Mouse (Mus musculus): ENCODE data around the gene Pkd1. TPM values are rescaled to one million over a fixed set of nuclear protein-coding genes. Genes with fewer than 3 reads are reported as not detected.

Gene Pkd1
- total and polyA plus RNA-seq, 2 experiments from 2014 or later = 16.0 to 87.9 TPM

DNA sequence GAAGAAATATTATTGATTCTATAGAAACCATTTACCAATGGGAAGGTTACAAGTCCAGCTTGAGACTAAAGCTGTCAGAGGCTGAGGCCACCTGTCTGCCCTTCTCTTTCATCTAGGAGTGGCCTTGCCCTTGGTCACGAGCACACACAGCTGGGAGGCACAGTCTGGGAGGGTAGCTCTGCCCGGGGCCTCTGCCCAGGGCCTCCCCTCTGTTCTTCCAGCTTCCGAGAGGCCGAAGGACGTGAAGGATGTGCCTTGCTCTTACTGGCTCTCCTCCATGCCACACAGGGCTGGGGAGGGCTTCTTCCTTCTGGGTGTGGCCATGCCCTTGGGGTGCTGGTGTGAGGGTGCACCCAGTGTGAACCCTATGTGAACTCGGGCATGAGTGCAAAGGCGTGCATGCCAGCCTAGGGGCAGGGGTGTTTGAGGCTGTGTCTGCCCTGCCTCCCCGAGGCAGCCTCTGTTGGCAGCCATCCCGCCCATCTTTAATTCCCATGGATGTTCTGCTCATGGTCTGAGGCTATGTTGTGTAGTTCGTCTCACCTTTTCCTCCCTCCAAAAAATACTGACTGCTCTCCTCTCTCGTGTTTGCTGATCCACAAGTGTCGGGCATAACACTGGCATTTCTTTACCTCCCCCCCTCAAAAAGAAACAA is 41.7 kb upstream of the Pkd1 start:
- Histone ChIP-seq H3K9ac (replicated peaks; ENCODE audit: low read length) (no peak overlapping the region), H3K27me3 (ENCODE audit: insufficient read depth, low read length) (no peaks in the 10 kb centered on the region), H3K4me2 (ENCODE audit: low read depth, low read length) (no peak overlapping the region), H3K27ac (peak overlapping the region; percentile 12; the same call in 1 of the 2 replicates), H3K36me3 (ENCODE audit: insufficient read depth, low read length) (peaks cover 54% of the 10 kb centered on the region), H3K9me3 (ENCODE audit: low read length) (no peaks in the 10 kb centered on the region), H3K4me1 (ENCODE audit: insufficient read depth, low read length) (0 out of 2 replicates have a peak, but pooled peaks cover 2% of the 10 kb centered on the region), H3K4me3 (ENCODE audit: low read length) (no peak overlapping the region)
- WGBS = 69% methylated on average over 12 of the region's 12 CpGs
- ATAC-seq (no peak), DNase-seq (ENCODE audit: low spot score) (no peak)
- no peak for TF ChIP-seq CTCF (IDR thresholded peaks at IDR 0.05; ENCODE audit: low read depth)

DNA sequence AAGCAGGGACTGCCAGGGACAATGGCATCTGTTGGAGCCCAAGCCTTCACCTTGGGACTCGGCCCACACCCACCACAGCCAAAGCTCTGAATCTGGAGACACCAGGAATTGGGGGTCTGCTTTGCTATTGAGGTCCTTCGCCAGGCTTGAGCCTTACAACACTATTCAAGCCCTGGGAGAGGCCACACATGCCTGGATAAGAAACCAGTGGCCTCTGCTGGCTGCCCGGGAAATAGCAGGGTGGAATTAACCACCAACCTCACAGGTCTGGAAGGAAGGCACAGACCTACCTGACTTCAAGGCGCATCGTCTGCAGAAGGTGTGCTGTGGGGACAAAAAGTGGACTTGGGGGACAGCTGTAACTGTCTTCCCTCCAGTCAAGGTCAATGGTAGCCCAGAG is 36.0 kb upstream of the Pkd1 start:
- H3K4me2 ChIP-seq (ENCODE audit: low read depth, low read length) = no peak overlapping the region
- H3K27ac ChIP-seq = no peak overlapping the region
- no peaks in the 10 kb centered on the region for H3K4me1 ChIP-seq (ENCODE audit: insufficient read depth, low read length)
- peak; percentile 77 for ATAC-seq
- WGBS = 57% methylated on average over 5 of the region's 5 CpGs
- H3K4me3 ChIP-seq (ENCODE audit: low read length) = no peak overlapping the region
- H3K36me3 ChIP-seq (ENCODE audit: insufficient read depth, low read length) = peaks cover 73% of the 10 kb centered on the region
- TF ChIP-seq CTCF (IDR thresholded peaks at IDR 0.05; ENCODE audit: low read depth) = peak; percentile 85
- DNase-seq (ENCODE audit: low spot score) = peak; percentile 78
- no peaks in the 10 kb centered on the region for H3K27me3 ChIP-seq (ENCODE audit: insufficient read depth, low read length)
- no peaks in the 10 kb centered on the region for H3K9me3 ChIP-seq (ENCODE audit: low read length)
- no peak overlapping the region for H3K9ac ChIP-seq (replicated peaks; ENCODE audit: low read length)

GRCm38 (mm10) chr17:24514270-24515257 is 35.1 kb upstream of the Pkd1 start:
- Histone ChIP-seq H3K27ac (0 out of 2 replicates have a peak overlapping the region, but pooled peaks have one; percentile 15), H3K9ac (replicated peaks; ENCODE audit: low read length) (no peak overlapping the region), H3K4me2 (ENCODE audit: low read depth, low read length) (no peak overlapping the region), H3K9me3 (ENCODE audit: low read length) (no peaks in the 10 kb centered on the region), H3K27me3 (ENCODE audit: insufficient read depth, low read length) (no peaks in the 10 kb centered on the region), H3K4me1 (ENCODE audit: insufficient read depth, low read length) (no peaks in the 10 kb centered on the region), H3K36me3 (ENCODE audit: insufficient read depth, low read length) (peaks cover 70% of the 10 kb centered on the region), H3K4me3 (ENCODE audit: low read length) (no peak overlapping the region)
- TF ChIP-seq CTCF (IDR thresholded peaks at IDR 0.05; ENCODE audit: low read depth) = no peak
- ATAC-seq (no peak), DNase-seq (ENCODE audit: low spot score) (no peak)
- WGBS = 88% methylated on average over 24 of the region's 24 CpGs

DNA sequence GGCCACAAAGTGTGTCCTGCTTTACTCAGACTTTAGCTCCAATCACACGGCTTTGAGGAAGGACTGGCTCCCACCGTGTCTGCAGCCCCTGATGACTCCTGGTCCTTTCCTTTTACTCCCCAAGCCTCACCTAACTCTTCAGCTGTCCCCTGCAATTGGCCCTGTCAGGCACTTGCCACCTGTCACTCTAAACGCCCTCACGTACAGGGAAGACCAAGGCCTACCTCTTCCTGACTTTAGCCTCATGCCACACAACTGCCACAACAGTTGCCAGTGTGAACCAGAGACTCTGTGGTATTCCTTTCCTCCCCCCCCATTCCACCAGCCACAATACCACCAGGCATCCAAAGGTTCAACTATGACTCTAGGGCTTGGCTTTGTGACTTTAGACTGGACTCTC is 29.2 kb upstream of the Pkd1 start:
- no peak overlapping the region for H3K27ac ChIP-seq
- DNase-seq (ENCODE audit: low spot score) (no peak), ATAC-seq (no peak)
- no peak overlapping the region for H3K4me2 ChIP-seq (ENCODE audit: low read depth, low read length)
- H3K4me1 ChIP-seq (ENCODE audit: insufficient read depth, low read length) = no peaks in the 10 kb centered on the region
- TF ChIP-seq CTCF (IDR thresholded peaks at IDR 0.05; ENCODE audit: low read depth) = no peak
- no peak overlapping the region for H3K4me3 ChIP-seq (ENCODE audit: low read length)
- 90% methylated on average over 4 of the region's 4 CpGs for WGBS
- H3K27me3 ChIP-seq (ENCODE audit: insufficient read depth, low read length) = no peaks in the 10 kb centered on the region
- H3K9ac ChIP-seq (replicated peaks; ENCODE audit: low read length) = no peak overlapping the region
- peaks cover 36% of the 10 kb centered on the region for H3K36me3 ChIP-seq (ENCODE audit: insufficient read depth, low read length)
- H3K9me3 ChIP-seq (ENCODE audit: low read length) = no peaks in the 10 kb centered on the region

DNA sequence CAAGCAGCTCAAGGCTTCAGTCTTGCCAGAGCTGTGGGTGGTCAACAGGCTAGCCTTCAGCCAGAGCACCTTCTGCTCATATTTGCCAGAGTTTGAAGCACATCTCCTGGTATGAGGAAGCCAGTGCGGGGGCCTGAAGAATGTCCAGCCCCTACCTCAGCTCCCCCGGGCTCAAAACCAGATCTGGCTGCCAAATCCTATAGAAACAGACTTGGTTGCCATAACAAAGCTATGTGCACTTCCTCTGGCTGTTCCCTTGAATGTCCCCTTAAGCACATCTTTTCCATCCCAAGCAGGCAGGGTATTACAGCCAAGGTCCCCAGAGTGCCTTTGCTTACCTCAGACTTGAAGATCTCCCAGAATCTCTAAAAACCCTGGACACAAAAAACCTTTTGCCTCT is 24.9 kb upstream of the Pkd1 start:
- no peak for ATAC-seq

DNA sequence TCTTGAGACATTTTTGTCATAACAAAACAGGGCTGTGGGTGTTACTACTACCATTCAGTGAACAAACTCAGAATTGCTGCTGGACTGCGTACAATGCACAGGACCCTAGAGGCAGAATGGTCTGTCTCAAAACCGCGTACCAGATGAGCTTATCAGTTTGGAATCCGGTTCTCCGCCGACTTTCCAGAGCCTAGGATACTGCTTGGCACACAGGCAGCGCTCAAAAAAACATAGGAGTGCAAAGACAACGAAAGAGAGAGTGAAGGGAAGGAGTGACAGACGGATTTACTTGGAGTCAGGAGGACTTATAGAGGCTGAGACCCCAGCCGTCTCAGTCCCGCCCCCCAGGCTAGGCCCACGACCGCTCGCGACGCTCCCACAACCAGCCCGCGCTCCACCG is 22.3 kb upstream of the Pkd1 start:
- Histone ChIP-seq H3K27me3 (ENCODE audit: insufficient read depth, low read length) (no peaks in the 10 kb centered on the region), H3K9me3 (ENCODE audit: low read length) (no peaks in the 10 kb centered on the region), H3K9ac (replicated peaks; ENCODE audit: low read length) (peak overlapping the region; percentile 73), H3K4me2 (ENCODE audit: low read depth, low read length) (peak overlapping the region; percentile 81), H3K27ac (peak overlapping the region; percentile 72), H3K4me1 (ENCODE audit: insufficient read depth, low read length) (peaks cover 19% of the 10 kb centered on the region), H3K36me3 (ENCODE audit: insufficient read depth, low read length) (no peaks in the 10 kb centered on the region), H3K4me3 (ENCODE audit: low read length) (peak overlapping the region; percentile 69)
- under 1% methylated on average over 19 of the region's 19 CpGs for WGBS
- no peak; the same call in 1 of the 2 replicates for TF ChIP-seq CTCF (IDR thresholded peaks at IDR 0.05; ENCODE audit: low read depth)
- ATAC-seq = no peak
- no peak for DNase-seq (ENCODE audit: low spot score)

More for the DNA sequence above, 24.9 kb upstream of the Pkd1 start:
- no peak overlapping the region for H3K4me3 ChIP-seq (ENCODE audit: low read length)
- no peak overlapping the region for H3K4me2 ChIP-seq (ENCODE audit: low read depth, low read length)
- no peak for DNase-seq (ENCODE audit: low spot score)
- peaks cover 12% of the 10 kb centered on the region for H3K4me1 ChIP-seq (ENCODE audit: insufficient read depth, low read length)
- H3K9ac ChIP-seq (replicated peaks; ENCODE audit: low read length) = 0 out of 2 replicates have a peak overlapping the region, but pooled peaks have one; percentile 24
- no peaks in the 10 kb centered on the region for H3K9me3 ChIP-seq (ENCODE audit: low read length)
- 0 out of 2 replicates have a peak, but pooled peaks cover 4% of the 10 kb centered on the region for H3K36me3 ChIP-seq (ENCODE audit: insufficient read depth, low read length)
- no peak for TF ChIP-seq CTCF (IDR thresholded peaks at IDR 0.05; ENCODE audit: low read depth)
- no peaks in the 10 kb centered on the region for H3K27me3 ChIP-seq (ENCODE audit: insufficient read depth, low read length)
- no peak overlapping the region for H3K27ac ChIP-seq
- 68% methylated on average over 2 of the region's 2 CpGs for WGBS
